Mouse (Mus musculus) CD4-positive, CD25-positive, alpha-beta regulatory T cell, adult 9 weeks (primary cell): ENCODE data around the gene Idh3g. TPM values are rescaled to one million over a fixed set of nuclear protein-coding genes. Genes with fewer than 3 reads are reported as not detected.

Experiments used
- polyA plus RNA-seq: library from polyadenylated mRNA; unstranded; fragments of 100-300 nt; shearing (Covaris generic); gene quantifications from one replicate; pipeline ENCODE4 v1.2.1, GENCODE M21; 2017

Gene Idh3g
- polyA plus RNA-seq: 255 TPM

GRCm38 (mm10) chrX:73786364-73787224 lies at the start of gene Idh3g, which contains the start of gene Ssr4:
TSS of gene Idh3g (minus strand) at chrX:73786897.
TSS of gene Ssr4 (plus strand) at chrX:73787028.

GRCm38 (mm10) chrX:73824185-73825151 lies 37.8 kb upstream of the Idh3g start, which contains the start of gene Pdzd4:
TSS of gene Pdzd4 (minus strand) at chrX:73824969.

GRCm38 (mm10) chrX:73774168-73774760 lies 12.4 kb downstream of the Idh3g start, which contains the start of gene Srpk3:
TSS of gene Srpk3 (plus strand) at chrX:73774405.

GRCm38 (mm10) chrX:73756334-73757140 lies 30.2 kb downstream of the Idh3g start, which contains the start of gene Plxnb3:
TSS of gene Plxnb3 (plus strand) at chrX:73757090.

Other genes with a start within 250 kb of the Idh3g start
- gene Dusp9, start 147.5 kb downstream of the Idh3g start, polyA plus RNA-seq: 0.36 TPM
- 3.1 TPM for gene Pnck, start 126.8 kb downstream of the Idh3g start, polyA plus RNA-seq
- gene Slc6a8, start 113.7 kb downstream of the Idh3g start, polyA plus RNA-seq: 0.22 TPM
- 339 TPM for gene Bcap31, start 70.7 kb downstream of the Idh3g start, polyA plus RNA-seq
- 48.6 TPM for gene Abcd1, start 70.3 kb downstream of the Idh3g start, polyA plus RNA-seq
- not detected for gene Plxnb3, start 29.8 kb downstream of the Idh3g start, polyA plus RNA-seq
- gene Srpk3, start 12.5 kb downstream of the Idh3g start, polyA plus RNA-seq: 0.96 TPM
- gene Ssr4, start 131 bp upstream of the Idh3g start, polyA plus RNA-seq: 250 TPM
- 0.30 TPM for gene Pdzd4, start 38.1 kb upstream of the Idh3g start, polyA plus RNA-seq
- gene Avpr2, start 105.2 kb upstream of the Idh3g start, polyA plus RNA-seq: 3.9 TPM
- 6.8 TPM for gene L1cam, start 109.2 kb upstream of the Idh3g start, polyA plus RNA-seq
- gene Arhgap4, start 135.0 kb upstream of the Idh3g start, polyA plus RNA-seq: 298 TPM
- gene Naa10, start 135.0 kb upstream of the Idh3g start, polyA plus RNA-seq: 244 TPM
- 7.6 TPM for gene Renbp, start 144.0 kb upstream of the Idh3g start, polyA plus RNA-seq
- 61.5 TPM for gene Hcfc1, start 179.5 kb upstream of the Idh3g start, polyA plus RNA-seq
- 20.0 TPM for gene Irak1, start 237.0 kb upstream of the Idh3g start, polyA plus RNA-seq